Mouse (Mus musculus) neural tube, embryonic 14.5 days (tissue): ENCODE results near the gene Mrpl53. TPM values are rescaled to one million over a fixed set of nuclear protein-coding genes. Genes with fewer than 3 reads are reported as not detected.

Experiments
- ATAC-seq: fragments of 200-750 bp; cut with Nextera tagmentation; 2 replicates; pipeline ENCODE4 v1.8.0; 2017; ENCODE audit warnings: low read depth, mild to moderate bottlenecking, moderate TSS enrichment, moderate library complexity
- H3K27ac ChIP-seq: fragments of 300-500 bp; sonication (generic); 2 replicates; pipeline ENCODE4 v1.5.1; 2014; ENCODE audit warnings: low read depth, mild to moderate bottlenecking, control low read depth, low read length, moderate library complexity, mixed read lengths
- H3K27me3 ChIP-seq: fragments of 300-500 bp; sonication (generic); 2 replicates; pipeline ENCODE4 v1.6.1; 2014; ENCODE audit warnings: low read length; ENCODE audit not compliant: control insufficient read depth, insufficient read depth
- H3K36me3 ChIP-seq: fragments of 300-500 bp; sonication (generic); 2 replicates; pipeline ENCODE4 v1.6.1; 2014; ENCODE audit warnings: low read length, mixed read lengths; ENCODE audit not compliant: control insufficient read depth, insufficient read depth
- H3K4me1 ChIP-seq: fragments of 300-500 bp; sonication (generic); 2 replicates; pipeline ENCODE4 v1.6.1; 2014; ENCODE audit warnings: low read length; ENCODE audit not compliant: control insufficient read depth, insufficient read depth
- H3K4me2 ChIP-seq: fragments of 300-500 bp; sonication (generic); 2 replicates; pipeline ENCODE4 v1.6.1; 2014; ENCODE audit warnings: mild to moderate bottlenecking, low read depth, low read length, control low read depth
- H3K4me3 ChIP-seq: fragments of 300-500 bp; sonication (generic); 2 replicates; pipeline ENCODE4 v1.5.1; 2014; ENCODE audit warnings: low read depth, low read length, control low read depth, mixed read lengths
- H3K9ac ChIP-seq: fragments of 300-500 bp; sonication (generic); replicated peaks from 2 replicates; pipeline ENCODE4 v1.6.1; 2014; ENCODE audit warnings: low read depth, mild to moderate bottlenecking, control low read depth, low read length, mixed read lengths
- H3K9me3 ChIP-seq: fragments of 300-500 bp; sonication (generic); 2 replicates; pipeline ENCODE4 v1.6.1; 2016; ENCODE audit warnings: low read length; ENCODE audit not compliant: control insufficient read depth
- WGBS: fragments of 180-500 bp; shearing (Covaris S2); extraction: QIAGEN DNeasy Blood & Tissue Kit; methylation state at CpG from one replicate; pipeline ENCODE4 v1.1.7; 2014; 5-methylcytosine and 5-hydroxymethylcytosine counted together
- polyA plus RNA-seq: library from polyadenylated mRNA; unstranded; fragments of >200 nt; fragmentation: Nextera tagmentation; extraction: Ambion mirVana; gene quantifications from 2 replicates; pipeline ENCODE4 v1.2.1, GENCODE M21; 2014

Mrpl53 gene
- polyA plus RNA-seq, 1 experiment from 2014 or later = 118 TPM

- Histone ChIP-seq H3K4me1 (peaks cover 37% of the 10 kb centered on the region), H3K36me3 (peaks cover 16% of the 10 kb centered on the region), H3K27ac (no peak overlapping the region), H3K27me3 (no peaks in the 10 kb centered on the region), H3K9me3 (no peaks in the 10 kb centered on the region), H3K9ac (no peak overlapping the region), H3K4me2 (no peak overlapping the region), H3K4me3 (no peak overlapping the region)
- 82% methylated on average over 11 of the region's 11 CpGs for WGBS
- no peak for ATAC-seq
Observed at GRCm38 (mm10) chr6:83118369-83118768, 9.5 kb downstream of the Mrpl53 start.

DNA sequence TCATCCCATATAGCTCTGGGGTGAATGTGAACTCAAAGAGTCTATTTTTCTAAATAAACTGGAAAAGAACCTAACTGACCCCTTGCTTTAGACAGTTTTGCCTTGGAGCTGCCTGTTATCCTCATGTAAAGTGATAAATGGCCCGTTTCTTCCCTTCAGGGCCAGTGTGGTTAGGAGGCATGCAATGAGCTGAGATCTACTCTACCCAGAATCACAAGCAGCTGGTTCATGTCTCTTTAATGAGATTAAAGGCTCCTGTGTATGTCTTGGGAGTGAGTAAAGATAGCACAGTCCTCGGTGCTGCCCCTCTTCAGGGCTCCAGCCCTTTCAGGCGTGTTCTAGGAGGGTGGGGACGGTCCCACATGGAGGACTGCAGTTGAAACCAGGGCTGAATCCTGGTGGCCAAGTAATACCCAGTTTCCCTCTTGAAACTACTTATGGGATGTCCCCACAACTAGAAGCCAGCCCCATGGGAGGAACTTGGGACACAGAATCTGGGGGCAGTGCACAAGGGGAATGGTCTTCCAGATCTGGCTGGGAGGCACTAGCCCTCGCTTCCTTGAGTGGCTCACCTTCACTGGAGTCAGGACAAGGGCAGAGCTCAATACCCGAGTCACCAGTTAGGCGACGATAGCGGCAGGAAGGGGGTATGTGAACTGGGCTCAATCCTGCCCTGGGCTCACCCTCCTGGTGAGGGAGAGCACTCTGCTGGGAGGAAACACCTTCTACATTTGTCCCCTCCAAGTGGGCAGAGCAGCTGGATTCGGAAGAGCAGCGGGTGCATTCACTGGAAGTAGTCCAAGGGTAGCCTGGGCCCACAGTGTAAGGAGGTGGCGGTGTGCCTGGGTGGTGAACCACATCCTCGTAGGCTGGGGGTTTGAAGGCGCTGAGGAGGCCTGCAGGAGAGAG is 10.2 kb downstream of the Mrpl53 start:
- peak overlapping the region; percentile 65; the same call in 1 of the 2 replicates for H3K4me3 ChIP-seq
- 82% methylated on average over 14 of the region's 14 CpGs for WGBS
- peaks cover 16% of the 10 kb centered on the region for H3K36me3 ChIP-seq
- ATAC-seq = no peak
- H3K27ac ChIP-seq = no peak overlapping the region
- peaks cover 41% of the 10 kb centered on the region for H3K4me1 ChIP-seq
- H3K27me3 ChIP-seq = no peaks in the 10 kb centered on the region
- H3K9me3 ChIP-seq = no peaks in the 10 kb centered on the region
- peak overlapping the region; percentile 92; the same call in 1 of the 2 replicates for H3K4me2 ChIP-seq
- H3K9ac ChIP-seq = no peak overlapping the region

DNA sequence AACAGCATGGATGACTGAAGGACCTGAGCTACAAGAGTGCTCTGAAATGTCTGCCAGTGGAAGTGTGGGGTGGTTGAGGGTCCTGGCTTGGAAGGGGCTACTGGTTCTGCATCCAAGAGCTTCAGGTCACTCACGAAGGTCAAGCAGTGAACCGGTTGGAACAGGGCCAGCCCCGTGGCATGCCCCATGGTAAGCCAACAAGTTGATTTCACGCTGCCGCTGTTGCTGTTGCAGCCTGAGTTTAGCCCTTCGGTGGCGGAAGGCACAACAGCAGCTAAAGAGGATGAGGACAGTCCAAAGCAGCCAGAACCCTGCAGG is 10.9 kb downstream of the Mrpl53 start:
- Histone ChIP-seq H3K9ac (peak overlapping the region; percentile 95; the same call in 1 of the 2 replicates), H3K27me3 (no peaks in the 10 kb centered on the region), H3K36me3 (peaks cover 16% of the 10 kb centered on the region), H3K4me3 (peak overlapping the region; percentile 65; the same call in 1 of the 2 replicates), H3K27ac (0 out of 2 replicates have a peak overlapping the region, but pooled peaks have one; percentile 8), H3K4me2 (peak overlapping the region; percentile 92), H3K4me1 (peaks cover 45% of the 10 kb centered on the region), H3K9me3 (no peaks in the 10 kb centered on the region)
- no peak for ATAC-seq
- 66% methylated on average over 7 of the region's 7 CpGs for whole genome bisulfite sequencing

GRCm38 (mm10) chr6:83120930-83121862 is 12.4 kb downstream of the Mrpl53 start, which contains the start of gene Wbp1:
TSS of gene Wbp1 (minus strand) at chr6:83121559.
- H3K9ac ChIP-seq = peak within 1 kb of the TSS; percentile 95

DNA sequence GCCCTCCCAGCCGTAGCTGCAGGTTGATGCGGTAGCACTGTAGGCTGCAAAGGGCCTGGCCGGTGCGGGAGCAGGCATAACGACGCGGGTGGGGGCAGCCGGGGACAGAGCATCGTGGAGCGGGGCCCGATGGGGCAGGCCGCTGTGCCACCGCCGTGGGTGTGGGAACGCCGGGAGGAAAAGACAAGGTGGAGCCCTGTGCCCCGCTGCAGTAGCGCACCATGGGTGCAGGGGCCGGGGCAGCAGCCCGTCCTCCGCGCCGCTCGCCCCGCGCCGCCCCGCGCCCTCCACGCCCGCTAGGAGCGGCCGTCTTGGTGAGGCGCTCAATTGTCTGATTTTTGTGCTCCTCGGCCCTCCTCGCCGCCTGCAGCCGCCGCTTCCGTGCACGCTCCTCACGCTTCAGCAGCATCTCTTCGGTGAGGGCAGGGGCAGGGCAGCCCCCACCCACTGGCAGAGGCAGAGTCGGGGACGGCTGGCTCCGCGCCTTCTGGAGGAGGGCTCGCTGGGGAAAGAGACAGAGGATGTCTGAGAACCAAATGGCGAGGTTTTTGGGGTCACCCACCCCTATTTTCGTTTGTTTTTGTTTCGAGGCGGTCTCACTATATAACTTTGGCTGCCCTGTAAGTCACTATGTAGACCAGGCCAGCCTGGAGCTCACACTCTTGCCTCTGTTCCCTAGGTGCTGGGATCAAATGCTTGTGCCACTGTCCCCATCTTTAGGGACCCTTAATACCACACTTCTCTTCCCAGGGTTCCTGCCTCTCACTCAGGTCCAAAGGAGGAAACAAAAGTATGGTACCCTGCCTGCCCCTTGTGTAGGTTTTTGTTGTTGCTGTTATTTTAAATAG is 13.2 kb downstream of the Mrpl53 start:
- Histone ChIP-seq H3K9ac (peak overlapping the region; percentile 95), H3K27me3 (no peaks in the 10 kb centered on the region), H3K4me1 (peaks cover 35% of the 10 kb centered on the region), H3K4me3 (peak overlapping the region; percentile 65), H3K27ac (peak overlapping the region; percentile 98), H3K9me3 (no peaks in the 10 kb centered on the region), H3K4me2 (peak overlapping the region; percentile 92), H3K36me3 (peaks cover 13% of the 10 kb centered on the region)
- ATAC-seq = peak; percentile 8; the same call in 1 of the 2 replicates
- WGBS = under 1% methylated on average over 48 of the region's 52 CpGs

More at GRCm38 (mm10) chr6:83120930-83121862, 12.4 kb downstream of the Mrpl53 start, which contains the start of gene Wbp1:
- Histone ChIP-seq H3K4me3 (peak within 1 kb of the TSS; percentile 65), H3K9me3 (no peaks in the 10 kb centered on the region), H3K4me1 (peaks cover 43% of the 10 kb centered on the region), H3K27ac (peak within 1 kb of the TSS; percentile 98), H3K27me3 (no peaks in the 10 kb centered on the region), H3K36me3 (peaks cover 16% of the 10 kb centered on the region), H3K4me2 (peak within 1 kb of the TSS; percentile 92)
- WGBS = under 1% methylated on average over 38 of the region's 38 CpGs
- ATAC-seq = peak; percentile 94

GRCm38 (mm10) chr6:83122961-83123360 is 14.1 kb downstream of the Mrpl53 start:
- Histone ChIP-seq H3K4me1 (peaks cover 35% of the 10 kb centered on the region), H3K27me3 (no peaks in the 10 kb centered on the region), H3K36me3 (peaks cover 9% of the 10 kb centered on the region), H3K9ac (0 out of 2 replicates have a peak overlapping the region, but pooled peaks have one; percentile 11), H3K27ac (peak overlapping the region; percentile 16; the same call in 1 of the 2 replicates), H3K4me3 (peak overlapping the region; percentile 3; the same call in 1 of the 2 replicates), H3K9me3 (no peaks in the 10 kb centered on the region), H3K4me2 (peak overlapping the region; percentile 92; the same call in 1 of the 2 replicates)
- ATAC-seq = no peak
- WGBS = 65% methylated on average over 5 of the region's 5 CpGs

- Histone ChIP-seq H3K36me3 (no peaks in the 10 kb centered on the region), H3K4me1 (peaks cover 29% of the 10 kb centered on the region), H3K27ac (peak overlapping the region; percentile 46; the same call in 1 of the 2 replicates), H3K27me3 (no peaks in the 10 kb centered on the region), H3K9me3 (no peaks in the 10 kb centered on the region), H3K9ac (peak overlapping the region; percentile 63), H3K4me3 (peak overlapping the region; percentile 68), H3K4me2 (peak overlapping the region; percentile 83)
- WGBS = under 1% methylated on average over 30 of the region's 30 CpGs
- peak; percentile 12; the same call in 1 of the 2 replicates for ATAC-seq
Observed at GRCm38 (mm10) chr6:83124851-83125312, 16.0 kb downstream of the Mrpl53 start.

DNA sequence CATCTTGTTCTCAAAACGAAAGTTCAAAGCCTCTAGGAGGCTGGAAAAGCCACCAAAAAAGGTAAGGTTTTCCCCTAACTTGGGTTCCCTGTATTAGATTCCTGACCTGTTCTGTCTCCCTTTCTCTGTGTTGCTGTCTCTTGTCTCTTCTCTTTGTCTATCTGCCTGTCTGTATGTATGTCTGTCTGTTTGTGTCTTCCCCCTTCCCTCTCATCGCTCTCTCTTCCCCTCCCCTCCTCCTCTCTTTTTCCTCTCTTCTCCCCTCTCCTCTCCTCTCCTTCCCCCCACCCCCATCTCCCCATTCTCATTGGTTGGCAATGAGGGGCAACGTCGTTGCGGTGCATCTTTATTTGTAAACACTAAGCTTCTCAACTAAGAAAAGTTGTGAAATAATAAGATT is 16.5 kb downstream of the Mrpl53 start, which contains the start of gene Ino80b:
Gene Ino80b, minus strand, starts transcription at position 101 of the 400 bp plus-strand sequence.
- H3K9me3 ChIP-seq = no peaks in the 10 kb centered on the region
- H3K4me2 ChIP-seq = peak within 1 kb of the TSS; percentile 83
- peak within 1 kb of the TSS; percentile 63 for H3K9ac ChIP-seq
- H3K27ac ChIP-seq = peak within 1 kb of the TSS; percentile 46; the same call in 1 of the 2 replicates
- no peak for ATAC-seq
- no peaks in the 10 kb centered on the region for H3K36me3 ChIP-seq
- peaks cover 25% of the 10 kb centered on the region for H3K4me1 ChIP-seq
- 25% methylated on average over 5 of the region's 5 CpGs for WGBS
- peak within 1 kb of the TSS; percentile 68 for H3K4me3 ChIP-seq
- H3K27me3 ChIP-seq = no peaks in the 10 kb centered on the region
